Mouse (Mus musculus): ENCODE results near the gene Paqr7. TPM values are rescaled to one million over a fixed set of nuclear protein-coding genes. Genes with fewer than 3 reads are reported as not detected.

The Paqr7 gene
- total and polyA plus RNA-seq, 3 experiments = 0.19 to 2.4 TPM; not detected in 1

GRCm38 (mm10) chr4:134451484-134451883 is 45.0 kb upstream of the Paqr7 start:
- DNase-seq (ENCODE audit: low read depth, low spot score) = no peak
- H3K9ac ChIP-seq (ENCODE audit: control insufficient read depth, low read depth, low read length, poor library complexity, severe bottlenecking) = no peak overlapping the region
- H3K27ac ChIP-seq (ENCODE audit: control insufficient read depth, low read depth, low read length) = no peak overlapping the region
- no peak overlapping the region for H3K4me3 ChIP-seq (ENCODE audit: control insufficient read depth in 1 of 2, insufficient read depth in 1 of 2, low read depth in 2 of 2, low read length in 2 of 2)
- H3K27me3 ChIP-seq (ENCODE audit: control insufficient read depth in 1 of 2, insufficient read depth in 2 of 2, low read length in 2 of 2) = peaks cover 5 to 7% of the 10 kb centered on the region in 2 experiments
- no peaks in the 10 kb centered on the region for H3K36me3 ChIP-seq (ENCODE audit: control insufficient read depth in 1 of 2, insufficient read depth in 2 of 2, low read length in 2 of 2)
- H3K4me1 ChIP-seq (ENCODE audit: control insufficient read depth in 1 of 2, insufficient read depth in 2 of 2, low read length in 2 of 2) = no peaks in the 10 kb centered on the region
- H3K79me2 ChIP-seq (ENCODE audit: control insufficient read depth, insufficient read depth, low read length, poor library complexity) = no peaks in the 10 kb centered on the region
- no peak for TF ChIP-seq SMC3 (IDR thresholded peaks at IDR 0.05; ENCODE audit: low read depth, low read length)
- TF ChIP-seq POLR2AphosphoS2 (IDR thresholded peaks at IDR 0.05; ENCODE audit: low read length) = no peak
- H3K9me3 ChIP-seq (replicated peaks; ENCODE audit: insufficient read depth, low read length) = no peaks in the 10 kb centered on the region

- Histone ChIP-seq H3K27me3 (ENCODE audit: control insufficient read depth in 1 of 2, insufficient read depth in 2 of 2, low read length in 2 of 2) (peaks cover 5 to 7% of the 10 kb centered on the region in 2 experiments; a peak in 3 of 4 replicates), H3K79me2 (ENCODE audit: control insufficient read depth, insufficient read depth, low read length, poor library complexity) (no peaks in the 10 kb centered on the region), H3K36me3 (ENCODE audit: control insufficient read depth in 1 of 2, insufficient read depth in 2 of 2, low read length in 2 of 2) (no peaks in the 10 kb centered on the region), H3K9me3 (replicated peaks; ENCODE audit: insufficient read depth, low read length) (no peaks in the 10 kb centered on the region), H3K4me1 (ENCODE audit: control insufficient read depth in 1 of 2, insufficient read depth in 2 of 2, low read length in 2 of 2) (no peaks in the 10 kb centered on the region), H3K4me3 (ENCODE audit: control insufficient read depth in 1 of 2, insufficient read depth in 1 of 2, low read depth in 2 of 2, low read length in 2 of 2) (no peak overlapping the region), H3K9ac (ENCODE audit: control insufficient read depth, low read depth, low read length, poor library complexity, severe bottlenecking) (no peak overlapping the region), H3K27ac (ENCODE audit: control insufficient read depth, low read depth, low read length) (no peak overlapping the region)
- no peak for DNase-seq (ENCODE audit: low read depth, low spot score)
- TF ChIP-seq HCFC1 (IDR thresholded peaks at IDR 0.05; ENCODE audit: low read depth, low read length) (no peak), CHD1 (IDR thresholded peaks at IDR 0.05; ENCODE audit: low read depth, low read length) (no peak), SMC3 (IDR thresholded peaks at IDR 0.05; ENCODE audit: low read depth, low read length) (no peak), MYB (IDR thresholded peaks at IDR 0.05; ENCODE audit: low read depth, low read length) (no peak), GABPA (IDR thresholded peaks at IDR 0.05; ENCODE audit: low read depth, low read length) (no peak), ZKSCAN1 (IDR thresholded peaks at IDR 0.05; ENCODE audit: low read depth, low read length) (no peak), USF2 (IDR thresholded peaks at IDR 0.05; ENCODE audit: borderline replicate concordance in 1 of 2, insufficient read depth in 1 of 2, low read depth in 1 of 2, low read length in 2 of 2) (no peak), JUND (IDR thresholded peaks at IDR 0.05; ENCODE audit: low read depth, low read length) (no peak), MAFK (IDR thresholded peaks at IDR 0.05; ENCODE audit: borderline replicate concordance, low read depth, low read length) (no peak), RCOR1 (IDR thresholded peaks at IDR 0.05; ENCODE audit: low read depth, low read length) (no peak)
These were observed 42.7 kb upstream of the Paqr7 start for GRCm38 (mm10) chr4:134453619-134454400.

- Histone ChIP-seq H3K36me3 (ENCODE audit: control insufficient read depth in 1 of 2, insufficient read depth in 2 of 2, low read length in 2 of 2) (peaks cover 0 to 6% of the 10 kb centered on the region in 2 experiments; a peak in 2 of 4 replicates), H3K9me3 (replicated peaks; ENCODE audit: insufficient read depth, low read length) (no peaks in the 10 kb centered on the region), H3K9ac (ENCODE audit: control insufficient read depth, low read depth, low read length, poor library complexity, severe bottlenecking) (no peak overlapping the region), H3K27ac (ENCODE audit: control insufficient read depth, low read depth, low read length) (no peak overlapping the region), H3K79me2 (ENCODE audit: control insufficient read depth, insufficient read depth, low read length, poor library complexity) (no peaks in the 10 kb centered on the region), H3K27me3 (ENCODE audit: control insufficient read depth in 1 of 2, insufficient read depth in 2 of 2, low read length in 2 of 2) (peaks cover 5 to 7% of the 10 kb centered on the region in 2 experiments; a peak in 3 of 4 replicates), H3K4me1 (ENCODE audit: control insufficient read depth in 1 of 2, insufficient read depth in 2 of 2, low read length in 2 of 2) (peaks cover 0 to 4% of the 10 kb centered on the region in 2 experiments; a peak in 1 of 4 replicates), H3K4me3 (ENCODE audit: control insufficient read depth in 1 of 2, insufficient read depth in 1 of 2, low read depth in 2 of 2, low read length in 2 of 2) (no peak overlapping the region)
- DNase-seq (ENCODE audit: low read depth, low spot score) = no peak
- no peak for TF ChIP-seq RCOR1 (IDR thresholded peaks at IDR 0.05; ENCODE audit: low read depth, low read length)
- no peak for TF ChIP-seq ETS1 (IDR thresholded peaks at IDR 0.05; ENCODE audit: low read depth, low read length)
- TF ChIP-seq UBTF (IDR thresholded peaks at IDR 0.05; ENCODE audit: borderline replicate concordance, insufficient read depth, low read depth, low read length) = no peak
- no peak for TF ChIP-seq EP300 (IDR thresholded peaks at IDR 0.05; ENCODE audit: low read depth in 1 of 2, low read length in 2 of 2)
These were observed 41.2 kb upstream of the Paqr7 start for GRCm38 (mm10) chr4:134455310-134455709.

Measured in MEL (cell line).